Mouse (Mus musculus): Measurements from ENCODE around the gene Plekhm3. TPM values are rescaled to one million over a fixed set of nuclear protein-coding genes. Genes with fewer than 3 reads are reported as not detected.

Gene Plekhm3
- polyA plus RNA-seq, 1 experiment from 2014 or later = 11.8 TPM

- H3K4me1 ChIP-seq (replicated peaks) = peaks cover 30% of the 10 kb centered on the region
- H3K4me3 ChIP-seq (replicated peaks) = no peak overlapping the region
- H3K4me2 ChIP-seq (replicated peaks) = no peak overlapping the region
- H3K27me3 ChIP-seq = no peaks in the 10 kb centered on the region
- H3K9me3 ChIP-seq = no peaks in the 10 kb centered on the region
- H3K36me3 ChIP-seq = no peaks in the 10 kb centered on the region
- no peak overlapping the region for H3K27ac ChIP-seq
- H3K9ac ChIP-seq (replicated peaks) = no peak overlapping the region
- no peak for ATAC-seq
Measured at GRCm38 (mm10) chr1:64847565-64847964, 109.1 kb downstream of the Plekhm3 start.

DNA sequence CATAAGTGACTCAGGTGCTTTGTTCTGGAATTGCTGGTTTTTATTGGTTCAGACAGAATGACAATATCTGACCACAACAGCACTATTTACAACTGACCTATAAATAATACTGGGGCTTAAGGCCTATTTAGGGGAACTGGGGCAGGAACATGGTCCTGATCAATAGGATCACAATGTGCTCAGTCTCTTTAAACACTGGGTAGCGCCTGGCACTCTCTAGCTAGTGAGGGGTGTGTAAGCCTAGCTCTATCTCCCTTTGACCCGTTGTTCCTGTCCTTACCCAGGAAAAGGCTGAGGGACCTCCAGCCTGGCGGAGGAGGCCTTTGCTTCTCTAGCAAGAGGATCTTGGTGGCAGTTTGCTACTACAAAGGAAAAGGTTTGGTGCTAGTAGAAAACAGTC lies 111.6 kb downstream of the Plekhm3 start:
- Histone ChIP-seq H3K4me1 (replicated peaks) (peaks cover 25% of the 10 kb centered on the region), H3K27me3 (no peaks in the 10 kb centered on the region), H3K27ac (no peak overlapping the region), H3K9me3 (no peaks in the 10 kb centered on the region), H3K36me3 (no peaks in the 10 kb centered on the region), H3K9ac (replicated peaks) (no peak overlapping the region), H3K4me2 (replicated peaks) (no peak overlapping the region), H3K4me3 (replicated peaks) (no peak overlapping the region)
- 78% methylated on average over 3 of the region's 3 CpGs for WGBS
- no peak for ATAC-seq

- Histone ChIP-seq H3K4me1 (replicated peaks) (peaks cover 21% of the 10 kb centered on the region), H3K9ac (replicated peaks) (no peak overlapping the region), H3K36me3 (no peaks in the 10 kb centered on the region), H3K27me3 (no peaks in the 10 kb centered on the region), H3K27ac (no peak overlapping the region), H3K4me2 (replicated peaks) (no peak overlapping the region), H3K9me3 (no peaks in the 10 kb centered on the region), H3K4me3 (replicated peaks) (no peak overlapping the region)
- no peak for ATAC-seq
- WGBS = 85% methylated on average over 3 of the region's 3 CpGs
Measured at GRCm38 (mm10) chr1:64843900-64844616, 112.6 kb downstream of the Plekhm3 start.

- WGBS = 69% methylated on average over 1 of the region's 1 CpGs
- Histone ChIP-seq H3K4me3 (replicated peaks) (no peak overlapping the region), H3K27me3 (no peaks in the 10 kb centered on the region), H3K36me3 (no peaks in the 10 kb centered on the region), H3K9ac (replicated peaks) (no peak overlapping the region), H3K27ac (no peak overlapping the region), H3K4me1 (replicated peaks) (0 out of 2 replicates have a peak, but pooled peaks cover 5% of the 10 kb centered on the region), H3K9me3 (no peaks in the 10 kb centered on the region), H3K4me2 (replicated peaks) (no peak overlapping the region)
- ATAC-seq = no peak
Measured at GRCm38 (mm10) chr1:64840930-64841329, 115.7 kb downstream of the Plekhm3 start.

GRCm38 (mm10) chr1:64836584-64836983 lies 120.0 kb downstream of the Plekhm3 start:
- Histone ChIP-seq H3K9ac (replicated peaks) (no peak overlapping the region), H3K27me3 (no peaks in the 10 kb centered on the region), H3K9me3 (no peaks in the 10 kb centered on the region), H3K36me3 (no peaks in the 10 kb centered on the region), H3K4me3 (replicated peaks) (no peak overlapping the region), H3K27ac (no peak overlapping the region), H3K4me2 (replicated peaks) (no peak overlapping the region), H3K4me1 (replicated peaks) (0 out of 2 replicates have a peak, but pooled peaks cover 9% of the 10 kb centered on the region)
- WGBS = 93% methylated on average over 5 of the region's 5 CpGs
- no peak for ATAC-seq

DNA sequence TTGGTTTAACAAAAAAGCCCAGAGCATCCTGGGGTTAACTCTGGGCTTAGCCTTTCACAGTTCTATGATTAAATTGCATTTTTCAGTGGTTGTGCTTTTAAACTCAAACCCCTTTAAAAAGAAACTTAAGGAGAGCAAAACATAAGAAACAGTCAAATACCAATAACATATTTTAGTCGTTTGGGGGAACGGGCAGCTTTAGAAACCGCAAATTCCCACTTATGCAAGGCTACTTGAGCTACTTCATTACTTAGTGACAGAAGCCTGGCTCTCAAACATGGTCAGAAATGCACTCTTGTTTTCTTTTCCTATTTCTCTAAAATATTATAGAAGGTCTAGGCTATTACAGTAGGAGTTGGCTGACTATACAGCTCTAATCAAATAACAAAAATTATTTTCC lies 120.5 kb downstream of the Plekhm3 start:
- Histone ChIP-seq H3K27ac (no peak overlapping the region), H3K4me3 (replicated peaks) (no peak overlapping the region), H3K36me3 (no peaks in the 10 kb centered on the region), H3K27me3 (no peaks in the 10 kb centered on the region), H3K4me2 (replicated peaks) (no peak overlapping the region), H3K4me1 (replicated peaks) (0 out of 2 replicates have a peak, but pooled peaks cover 9% of the 10 kb centered on the region), H3K9me3 (no peaks in the 10 kb centered on the region), H3K9ac (replicated peaks) (no peak overlapping the region)
- no peak for ATAC-seq
- 47% methylated on average over 3 of the region's 3 CpGs for WGBS

DNA sequence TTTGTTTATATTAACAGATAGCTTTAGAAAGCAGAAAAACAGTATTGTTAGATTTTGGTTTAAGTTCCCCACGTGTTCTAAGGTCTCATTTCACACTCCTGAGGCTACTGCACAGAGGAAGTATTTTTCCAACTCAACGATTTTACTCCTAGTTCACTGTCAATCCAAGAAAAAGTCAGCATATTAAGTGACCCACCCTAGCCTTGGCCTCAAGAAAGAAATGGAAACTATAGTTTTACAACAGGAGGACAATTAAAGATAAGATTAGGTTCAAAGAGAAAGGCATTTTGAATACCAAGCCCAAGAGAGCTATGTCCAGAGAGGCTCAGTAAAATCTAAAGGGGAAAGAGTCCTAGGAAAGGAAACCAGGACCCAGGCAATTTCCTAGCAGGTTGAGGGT lies 125.1 kb downstream of the Plekhm3 start:
- no peak overlapping the region for H3K9ac ChIP-seq (replicated peaks)

DNA sequence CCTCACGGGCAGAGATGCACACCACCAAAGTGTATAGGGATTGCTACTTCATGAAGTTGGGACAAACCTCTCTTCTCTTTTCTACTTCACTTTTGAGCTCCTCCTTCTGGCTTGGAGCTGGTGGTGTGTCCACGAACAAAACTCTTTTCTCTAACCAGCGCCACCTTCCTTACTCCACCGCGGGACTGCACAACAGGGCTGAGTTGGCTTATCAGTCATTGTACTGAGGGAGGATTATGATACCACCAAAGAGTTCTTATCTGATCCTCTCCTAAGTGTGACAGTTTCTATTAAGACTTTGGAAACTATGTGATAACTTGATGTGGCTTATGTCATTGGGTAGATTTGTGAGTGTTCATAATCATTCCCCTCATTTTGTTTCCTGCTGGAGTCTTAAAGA lies 129.2 kb downstream of the Plekhm3 start:
- no peak for ATAC-seq
- H3K36me3 ChIP-seq = no peaks in the 10 kb centered on the region
- 76% methylated on average over 5 of the region's 5 CpGs for WGBS

More for the DNA sequence above, 125.1 kb downstream of the Plekhm3 start:
- H3K36me3 ChIP-seq = no peaks in the 10 kb centered on the region
- 74% methylated on average over 2 of the region's 2 CpGs for WGBS
- H3K9me3 ChIP-seq = no peaks in the 10 kb centered on the region
- ATAC-seq = no peak
- H3K4me3 ChIP-seq (replicated peaks) = no peak overlapping the region
- H3K27me3 ChIP-seq = no peaks in the 10 kb centered on the region
- 0 out of 2 replicates have a peak, but pooled peaks cover 4% of the 10 kb centered on the region for H3K4me1 ChIP-seq (replicated peaks)
- no peak overlapping the region for H3K4me2 ChIP-seq (replicated peaks)
- no peak overlapping the region for H3K27ac ChIP-seq

DNA sequence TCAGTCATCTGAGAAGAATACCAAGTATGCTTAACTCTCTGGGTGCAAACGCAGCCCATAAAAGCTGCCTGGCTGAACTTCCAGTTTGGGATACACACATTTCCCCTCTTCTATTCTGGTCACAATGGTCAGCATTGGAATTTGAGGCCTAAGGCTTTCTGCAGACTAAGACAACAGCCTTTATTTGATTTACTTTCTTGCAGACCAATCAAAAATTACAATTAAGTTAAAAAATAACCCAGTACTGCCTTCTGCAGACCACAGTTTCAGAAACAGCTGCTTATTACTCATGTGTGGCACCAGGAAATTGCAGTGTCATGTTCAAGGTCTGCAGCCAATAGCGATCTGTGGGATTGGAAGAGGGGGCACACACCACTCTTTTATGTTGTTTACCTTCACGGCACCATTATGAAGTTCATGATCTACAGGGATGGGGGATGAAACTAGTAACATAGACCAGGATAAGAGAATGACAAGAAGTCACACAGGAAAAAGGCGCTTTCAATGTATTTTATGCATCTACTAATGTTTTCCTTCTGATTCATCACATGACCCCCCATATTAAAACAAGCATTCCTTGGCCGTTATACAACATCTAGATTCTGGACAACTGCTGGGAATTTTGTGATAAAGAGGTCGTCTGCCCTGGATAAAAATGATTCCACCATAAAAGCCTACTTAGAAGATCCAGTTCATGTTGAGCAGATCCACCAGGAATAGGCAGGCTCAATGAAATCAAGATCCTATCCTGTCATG lies 130.1 kb downstream of the Plekhm3 start:
- ATAC-seq = no peak
- H3K27me3 ChIP-seq = no peaks in the 10 kb centered on the region
- H3K4me2 ChIP-seq (replicated peaks) = no peak overlapping the region
- no peaks in the 10 kb centered on the region for H3K36me3 ChIP-seq
- no peaks in the 10 kb centered on the region for H3K4me1 ChIP-seq (replicated peaks)
- H3K27ac ChIP-seq = no peak overlapping the region
- H3K9ac ChIP-seq (replicated peaks) = no peak overlapping the region
- H3K4me3 ChIP-seq (replicated peaks) = no peak overlapping the region
- WGBS = 93% methylated on average over 6 of the region's 6 CpGs
- H3K9me3 ChIP-seq = no peaks in the 10 kb centered on the region

More for the DNA sequence above, 129.2 kb downstream of the Plekhm3 start:
- H3K9me3 ChIP-seq = no peaks in the 10 kb centered on the region
- no peak overlapping the region for H3K9ac ChIP-seq (replicated peaks)
- H3K4me3 ChIP-seq (replicated peaks) = no peak overlapping the region
- no peaks in the 10 kb centered on the region for H3K4me1 ChIP-seq (replicated peaks)
- H3K27ac ChIP-seq = no peak overlapping the region
- H3K27me3 ChIP-seq = no peaks in the 10 kb centered on the region
- H3K4me2 ChIP-seq (replicated peaks) = no peak overlapping the region

DNA sequence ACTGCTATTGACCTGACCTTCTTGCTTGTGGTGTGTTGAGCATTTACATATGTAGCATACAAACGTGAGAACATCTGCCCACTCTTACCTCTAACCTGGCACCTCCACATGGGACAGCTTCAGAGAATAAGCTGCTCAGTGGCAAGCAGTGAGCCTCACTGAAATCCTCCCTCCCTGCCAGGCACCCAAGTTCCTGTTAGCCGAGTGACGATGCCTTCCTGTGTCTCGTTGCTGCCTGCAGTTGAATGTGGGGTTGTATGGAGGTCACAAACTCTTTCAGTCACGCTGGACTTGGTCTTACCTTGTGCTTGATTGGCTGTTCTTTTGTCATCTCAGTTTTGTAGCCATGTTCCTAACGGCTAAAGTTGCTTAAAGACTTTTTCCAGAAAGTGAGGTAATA lies 133.1 kb downstream of the Plekhm3 start:
- no peak overlapping the region for H3K9ac ChIP-seq (replicated peaks)
- H3K27me3 ChIP-seq = no peaks in the 10 kb centered on the region
- no peak for ATAC-seq
- no peaks in the 10 kb centered on the region for H3K9me3 ChIP-seq
- 81% methylated on average over 6 of the region's 6 CpGs for WGBS
- no peaks in the 10 kb centered on the region for H3K36me3 ChIP-seq
- no peak overlapping the region for H3K27ac ChIP-seq
- no peak overlapping the region for H3K4me3 ChIP-seq (replicated peaks)
- no peaks in the 10 kb centered on the region for H3K4me1 ChIP-seq (replicated peaks)
- H3K4me2 ChIP-seq (replicated peaks) = no peak overlapping the region

GRCm38 (mm10) chr1:64817709-64818108 lies 138.9 kb downstream of the Plekhm3 start:
- Histone ChIP-seq H3K9ac (replicated peaks) (no peak overlapping the region), H3K4me1 (replicated peaks) (no peaks in the 10 kb centered on the region), H3K27ac (no peak overlapping the region), H3K4me3 (replicated peaks) (no peak overlapping the region), H3K36me3 (no peaks in the 10 kb centered on the region), H3K27me3 (no peaks in the 10 kb centered on the region), H3K9me3 (no peaks in the 10 kb centered on the region), H3K4me2 (replicated peaks) (no peak overlapping the region)
- WGBS = 89% methylated on average over 5 of the region's 5 CpGs
- ATAC-seq = no peak

DNA sequence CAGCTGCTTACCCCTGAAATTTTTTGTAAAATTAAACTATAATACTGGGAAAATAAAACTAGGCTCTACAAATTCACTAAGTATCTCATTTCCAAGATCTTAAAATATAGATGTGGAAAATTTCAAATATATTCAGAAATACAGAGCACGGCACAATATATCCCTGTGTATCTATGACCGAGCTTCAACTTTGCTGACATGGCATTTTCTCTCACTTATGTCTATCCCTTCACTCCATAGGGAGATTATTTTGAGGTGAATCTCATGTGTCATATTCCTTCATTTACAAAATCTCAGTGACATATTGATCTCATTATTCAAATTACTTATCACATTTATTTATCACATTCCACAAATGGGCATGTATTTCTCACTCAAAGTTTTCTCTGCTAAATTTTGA lies 143.4 kb downstream of the Plekhm3 start:
- H3K27me3 ChIP-seq = no peaks in the 10 kb centered on the region
- ATAC-seq = no peak
- H3K27ac ChIP-seq = no peak overlapping the region
- H3K9ac ChIP-seq (replicated peaks) = no peak overlapping the region
- no peaks in the 10 kb centered on the region for H3K4me1 ChIP-seq (replicated peaks)
- no peaks in the 10 kb centered on the region for H3K9me3 ChIP-seq
- no peak overlapping the region for H3K4me3 ChIP-seq (replicated peaks)
- H3K36me3 ChIP-seq = no peaks in the 10 kb centered on the region
- H3K4me2 ChIP-seq (replicated peaks) = no peak overlapping the region
- WGBS = 97% methylated on average over 2 of the region's 2 CpGs

Data from midbrain, embryonic 13.5 days (tissue).